19 mouse cellular contexts compared by ENCODE assay signal in genomic region chr4:46916786-46917185, GRCm38 (mm10).
A peak's percentile ranks its signal among the peaks of the same experiment; 100 is the strongest.
DNase-seq lines count a peak whose midpoint lies in the region; ATAC-seq and TF ChIP-seq lines count a peak whose summit lies in the region.
"Had no signal": no experiment of that assay in that cellular context is flagged by ENCODE, and none has a peak within 500 bp of the region (broad histone marks: within the 10 kb centered on the region; RNA-seq: fewer than 3 reads in every experiment).

No protein-coding gene starts in this region.

- peak; percentile 36 for DNase-seq in embryo, embryonic 10 days (ENCODE audit: low spot score)
- DNase-seq in embryo, embryonic 10.5 days (ENCODE audit: low spot score): no peak
- no peak for DNase-seq in hindbrain, postnatal 0 days (ENCODE audit: low spot score)
- no peak for DNase-seq in hindbrain, embryonic 10.5 days (ENCODE audit: low spot score)
- DNase-seq: cerebellum, adult 11-12 months; cerebellum, postnatal 14 days; right cerebral cortex, adult 18-20 months; thymus, postnatal 14 days had no signal

- H3K27me3 ChIP-seq in hindbrain, postnatal 0 days (ENCODE audit: insufficient read depth, low read length): no peaks in the 10 kb centered on the region
- H3K27me3 ChIP-seq in hindbrain, embryonic 10.5 days (ENCODE audit: insufficient read depth, poor library complexity, severe bottlenecking): no peaks in the 10 kb centered on the region
- peaks cover 21% of the 10 kb centered on the region; the same call in 1 of the 2 replicates for H3K27me3 ChIP-seq in forebrain, embryonic 12.5 days
- H3K27me3 ChIP-seq: forebrain, embryonic 15.5 days; intestine, embryonic 15.5 days; kidney, embryonic 15.5 days; limb, embryonic 15.5 days; neural tube, embryonic 13.5 days had no signal

- H3K9ac ChIP-seq in hindbrain, postnatal 0 days (replicated peaks; ENCODE audit: low read length): no peak overlapping the region
- H3K9ac ChIP-seq in forebrain, embryonic 12.5 days: no peak overlapping the region
- H3K9ac ChIP-seq: forebrain, embryonic 15.5 days; heart, embryonic 13.5 days; intestine, embryonic 15.5 days; kidney, embryonic 15.5 days; limb, embryonic 15.5 days; liver, embryonic 15.5 days; neural tube, embryonic 13.5 days had no signal

- WGBS in hindbrain, postnatal 0 days: 81% methylated on average over 6 of the region's 6 CpGs
- 84% methylated on average over 6 of the region's 6 CpGs for WGBS in hindbrain, embryonic 10.5 days
- 83% methylated on average over 6 of the region's 6 CpGs for WGBS in forebrain, embryonic 12.5 days

- TF ChIP-seq CTCF in hindbrain, postnatal 0 days (IDR thresholded peaks at IDR 0.05; ENCODE audit: low read depth): no peak
- TF ChIP-seq CTCF in bone marrow macrophage, adult 2 months (IDR thresholded peaks at IDR 0.05; ENCODE audit: low read depth, low read length): no peak

- H3K4me2 ChIP-seq in hindbrain, postnatal 0 days (ENCODE audit: low read depth, low read length): no peak overlapping the region
- no peak overlapping the region for H3K4me2 ChIP-seq in forebrain, embryonic 12.5 days
- H3K4me2 ChIP-seq: forebrain, embryonic 15.5 days; heart, embryonic 13.5 days; intestine, embryonic 15.5 days; kidney, embryonic 15.5 days; limb, embryonic 15.5 days; liver, embryonic 15.5 days; neural tube, embryonic 13.5 days had no signal

- H3K27ac ChIP-seq in hindbrain, postnatal 0 days: 0 out of 2 replicates have a peak overlapping the region, but pooled peaks have one; percentile 5
- no peak overlapping the region for H3K27ac ChIP-seq in hindbrain, embryonic 10.5 days
- peak overlapping the region; percentile 21 for H3K27ac ChIP-seq in bone marrow macrophage, adult 2 months (ENCODE audit: insufficient read depth, low read depth, low read length)
- H3K27ac ChIP-seq in forebrain, embryonic 12.5 days: no peak overlapping the region
- H3K27ac ChIP-seq: forebrain, embryonic 15.5 days; heart, embryonic 13.5 days; intestine, embryonic 15.5 days; kidney, embryonic 15.5 days; limb, embryonic 15.5 days; liver, embryonic 15.5 days; neural tube, embryonic 13.5 days had no signal

- peaks cover 12% of the 10 kb centered on the region for H3K4me1 ChIP-seq in hindbrain, postnatal 0 days (ENCODE audit: insufficient read depth, low read length)
- H3K4me1 ChIP-seq in hindbrain, embryonic 10.5 days (replicated peaks): peaks cover 22% of the 10 kb centered on the region
- peaks cover 9% of the 10 kb centered on the region for H3K4me1 ChIP-seq in bone marrow macrophage, adult 2 months (ENCODE audit: control insufficient read depth, insufficient read depth, low read length)
- peaks cover 3% of the 10 kb centered on the region; the same call in 1 of the 2 replicates for H3K4me1 ChIP-seq in forebrain, embryonic 12.5 days
- H3K4me1 ChIP-seq: forebrain, embryonic 15.5 days; heart, embryonic 13.5 days; intestine, embryonic 15.5 days; kidney, embryonic 15.5 days; limb, embryonic 15.5 days had no signal

- no peak for ATAC-seq in hindbrain, postnatal 0 days
- ATAC-seq in megakaryocyte, adult 5-6 weeks (ENCODE audit: poor library complexity, severe bottlenecking): peak; percentile 93
- no peak for ATAC-seq in inflammation-experienced regulatory T-cells, adult 6 months
- ATAC-seq in forebrain, embryonic 12.5 days (ENCODE audit: low FRiP score): no peak
- ATAC-seq: forebrain, embryonic 15.5 days; intestine, embryonic 15.5 days had no signal

- TF ChIP-seq POLR2A in bone marrow macrophage, adult 2 months (IDR thresholded peaks at IDR 0.05; ENCODE audit: borderline replicate concordance, low read depth, low read length): no peak

- no peaks in the 10 kb centered on the region for H3K9me3 ChIP-seq in hindbrain, postnatal 0 days (ENCODE audit: low read length)
- no peaks in the 10 kb centered on the region for H3K9me3 ChIP-seq in hindbrain, embryonic 10.5 days
- no peaks in the 10 kb centered on the region for H3K9me3 ChIP-seq in forebrain, embryonic 12.5 days
- H3K9me3 ChIP-seq: forebrain, embryonic 15.5 days; heart, embryonic 13.5 days; intestine, embryonic 15.5 days; kidney, embryonic 15.5 days; limb, embryonic 15.5 days; liver, embryonic 15.5 days; neural tube, embryonic 13.5 days had no signal

- H3K4me3 ChIP-seq in hindbrain, postnatal 0 days (ENCODE audit: low read length): no peak overlapping the region
- no peak overlapping the region for H3K4me3 ChIP-seq in hindbrain, embryonic 10.5 days
- no peak overlapping the region for H3K4me3 ChIP-seq in bone marrow macrophage, adult 2 months (ENCODE audit: insufficient read depth, low read length)
- H3K4me3 ChIP-seq in forebrain, embryonic 12.5 days (replicated peaks): no peak overlapping the region
- H3K4me3 ChIP-seq: forebrain, embryonic 15.5 days; heart, embryonic 13.5 days; intestine, embryonic 15.5 days; kidney, embryonic 15.5 days; limb, embryonic 15.5 days; liver, embryonic 15.5 days; neural tube, embryonic 13.5 days had no signal

- no peaks in the 10 kb centered on the region for H3K36me3 ChIP-seq in hindbrain, postnatal 0 days (ENCODE audit: insufficient read depth, low read length)
- H3K36me3 ChIP-seq in hindbrain, embryonic 10.5 days: no peaks in the 10 kb centered on the region
- no peaks in the 10 kb centered on the region for H3K36me3 ChIP-seq in forebrain, embryonic 12.5 days (replicated peaks)
- H3K36me3 ChIP-seq: forebrain, embryonic 15.5 days; heart, embryonic 13.5 days; intestine, embryonic 15.5 days; kidney, embryonic 15.5 days; limb, embryonic 15.5 days; liver, embryonic 15.5 days; neural tube, embryonic 13.5 days had no signal

Comparison
In these comparisons a context has a peak if more than half of its experiments do, and no peak if none do; other contexts are left out.
1. H3K27ac ChIP-seq: peak in hindbrain, postnatal 0 days (single experiment) and bone marrow macrophage, adult 2 months (single experiment); none in hindbrain, embryonic 10.5 days (single experiment) and forebrain, embryonic 12.5 days (single experiment).